Mouse (Mus musculus) cortical plate, adult 2 months (tissue): ENCODE results near the gene Gldc.

Source experiments
- CTCF ChIP-seq: fragments of 200-500 bp; IDR thresholded peaks from 2 replicates; pipeline ENCODE4 v1.5.1; 2011; ENCODE audit warnings: mild to moderate bottlenecking, control low read depth, low read length; ENCODE audit not compliant: insufficient read depth; ENCODE audit errors: extremely low read depth
- POLR2A ChIP-seq: fragments of 200-500 bp; IDR thresholded peaks from 2 replicates; pipeline ENCODE4 v1.6.1; 2011; ENCODE audit warnings: mild to moderate bottlenecking, low read length, control low read depth; ENCODE audit not compliant: insufficient read depth; ENCODE audit errors: extremely low read depth

DNA sequence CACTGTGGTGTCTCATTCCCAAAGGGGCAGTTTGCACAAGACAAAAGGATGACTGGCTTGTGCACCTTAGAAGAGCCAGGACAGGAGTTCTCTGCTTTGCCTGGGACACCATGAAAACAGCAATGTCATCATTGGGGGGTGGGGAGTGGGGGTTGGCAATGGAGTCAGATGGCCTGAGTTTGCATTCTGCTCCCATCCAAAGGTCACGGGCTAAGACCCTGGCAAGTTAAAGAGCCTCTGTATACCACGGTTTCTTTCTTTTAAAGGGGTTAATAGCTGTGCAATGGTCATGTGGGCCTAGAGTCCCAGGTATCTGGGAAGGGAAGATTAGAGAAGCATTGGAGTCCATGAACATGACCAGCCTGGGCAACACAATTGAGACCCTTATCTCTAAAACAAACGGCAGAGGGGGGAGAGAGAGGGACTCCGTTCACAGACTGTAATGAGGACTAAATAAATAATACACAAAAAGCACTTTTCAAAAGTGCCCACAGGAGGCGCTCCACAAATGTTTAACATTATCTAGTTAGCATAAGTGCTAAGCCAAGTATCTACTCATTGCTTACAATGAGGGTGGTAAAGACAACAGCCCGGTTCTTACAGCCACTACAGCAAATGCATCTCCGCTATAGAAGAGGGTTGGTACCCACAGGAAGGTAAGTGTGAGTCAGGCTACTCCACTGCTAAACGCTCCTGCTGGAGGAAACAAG, 3.7 kb downstream of the Gldc start:
- TF ChIP-seq CTCF (no peak), POLR2A (no peak)
